ENCODE assay signal across 20 mouse cellular contexts in the genomic region with DNA sequence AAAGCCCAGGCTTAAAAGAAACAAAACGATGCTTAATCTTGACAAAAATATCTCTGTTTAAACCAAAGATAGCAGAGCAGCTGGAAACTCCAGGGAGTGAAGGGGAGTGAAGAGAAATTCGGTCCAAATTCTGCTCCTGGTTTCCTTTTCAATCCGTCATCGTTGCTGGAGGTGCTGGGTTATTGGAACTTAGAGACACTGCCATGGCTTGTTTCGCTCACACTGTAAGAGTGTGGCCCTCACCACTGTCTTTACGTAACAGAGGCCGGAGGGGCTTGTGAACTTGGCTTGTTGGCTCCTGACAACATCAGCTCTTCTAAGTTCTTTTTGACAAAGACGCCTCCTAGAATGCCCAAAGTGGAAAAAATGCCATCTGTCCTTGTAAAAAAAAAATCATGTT.
DNase-seq lines count a peak whose midpoint lies in the region; ATAC-seq and TF ChIP-seq lines count a peak whose summit lies in the region.
"Had no signal": no experiment of that assay in that cellular context is flagged by ENCODE, and none has a peak within 500 bp of the region (broad histone marks: within the 10 kb centered on the region; RNA-seq: fewer than 3 reads in every experiment).

No protein-coding gene starts in this region.

- TF ChIP-seq CTCF in midbrain, postnatal 0 days (IDR thresholded peaks at IDR 0.05) = no peak

- ATAC-seq in frontal cortex, adult (ENCODE audit: low TSS enrichment) = peak; percentile 86
- ATAC-seq in midbrain, embryonic 11.5 days (ENCODE audit: low FRiP score) = no peak
- no peak for ATAC-seq in midbrain, postnatal 0 days (ENCODE audit: low FRiP score)
- no peak for ATAC-seq in neural tube, embryonic 15.5 days (ENCODE audit: low FRiP score)
- ATAC-seq: inflammation-experienced regulatory T-cells, adult 6 months; liver, embryonic 12.5 days had no signal

- H3K36me3 ChIP-seq in midbrain, embryonic 11.5 days (ENCODE audit: control insufficient read depth, insufficient read depth, low read length) = no peaks in the 10 kb centered on the region
- no peaks in the 10 kb centered on the region for H3K36me3 ChIP-seq in midbrain, postnatal 0 days (ENCODE audit: insufficient read depth, low read length)
- no peaks in the 10 kb centered on the region for H3K36me3 ChIP-seq in neural tube, embryonic 15.5 days
- H3K36me3 ChIP-seq: liver, embryonic 12.5 days; lung, embryonic 15.5 days; neural tube, embryonic 12.5 days had no signal

- H3K9me3 ChIP-seq in midbrain, embryonic 11.5 days (ENCODE audit: control insufficient read depth, low read length) = no peaks in the 10 kb centered on the region
- no peaks in the 10 kb centered on the region for H3K9me3 ChIP-seq in midbrain, postnatal 0 days (ENCODE audit: low read length)
- H3K9me3 ChIP-seq in neural tube, embryonic 15.5 days (replicated peaks) = no peaks in the 10 kb centered on the region
- H3K9me3 ChIP-seq: forebrain, embryonic 13.5 days; liver, embryonic 12.5 days; lung, embryonic 15.5 days; neural tube, embryonic 12.5 days had no signal

- DNase-seq in frontal cortex, postnatal 10 days (ENCODE audit: low spot score in 2 of 2) = no peak
- peak; percentile 87 for DNase-seq in midbrain, embryonic 11.5 days (ENCODE audit: low spot score, missing footprints)
- DNase-seq in midbrain, postnatal 0 days (ENCODE audit: low spot score) = no peak
- peak; percentile 37 for DNase-seq in layer of hippocampus, adult 9-11 months
- peak; percentile 51 for DNase-seq in right cerebral cortex, postnatal 25 days
- DNase-seq in cerebellum, adult 8-10 months = no peak
- DNase-seq: adrenal gland, adult 2 months; cerebellum, postnatal 25 days; gastrocnemius, postnatal 10 days; kidney, adult 9 months; kidney, postnatal 36 days; thymus, postnatal 36 days had no signal

- 62% methylated on average over 8 of the region's 8 CpGs for WGBS in midbrain, embryonic 11.5 days
- 51% methylated on average over 8 of the region's 8 CpGs for WGBS in midbrain, postnatal 0 days
- WGBS in neural tube, embryonic 15.5 days = 88% methylated on average over 8 of the region's 8 CpGs

- H3K4me1 ChIP-seq in midbrain, embryonic 11.5 days (ENCODE audit: control insufficient read depth, insufficient read depth, low read length) = no peaks in the 10 kb centered on the region; the same call in 1 of the 2 replicates
- no peaks in the 10 kb centered on the region for H3K4me1 ChIP-seq in midbrain, postnatal 0 days (ENCODE audit: insufficient read depth, low read length)
- 0 out of 2 replicates have a peak, but pooled peaks cover 4% of the 10 kb centered on the region for H3K4me1 ChIP-seq in neural tube, embryonic 15.5 days
- H3K4me1 ChIP-seq: liver, embryonic 12.5 days had no signal

- no peak overlapping the region for H3K27ac ChIP-seq in midbrain, embryonic 11.5 days (ENCODE audit: low read depth, low read length)
- H3K27ac ChIP-seq in midbrain, postnatal 0 days (ENCODE audit: low read depth, low read length) = no peak overlapping the region
- no peak overlapping the region for H3K27ac ChIP-seq in neural tube, embryonic 15.5 days (replicated peaks)
- H3K27ac ChIP-seq: forebrain, embryonic 13.5 days; liver, embryonic 12.5 days; lung, embryonic 15.5 days; neural tube, embryonic 12.5 days had no signal

- H3K4me3 ChIP-seq in midbrain, embryonic 11.5 days (ENCODE audit: low read depth, low read length) = no peak overlapping the region
- no peak overlapping the region for H3K4me3 ChIP-seq in midbrain, postnatal 0 days (ENCODE audit: low read depth, low read length)
- H3K4me3 ChIP-seq in neural tube, embryonic 15.5 days (replicated peaks) = no peak overlapping the region
- H3K4me3 ChIP-seq: liver, embryonic 12.5 days; lung, embryonic 15.5 days; neural tube, embryonic 12.5 days had no signal

- no peaks in the 10 kb centered on the region; the same call in 1 of the 2 replicates for H3K27me3 ChIP-seq in midbrain, embryonic 11.5 days (ENCODE audit: control insufficient read depth, insufficient read depth, low read length)
- H3K27me3 ChIP-seq in midbrain, postnatal 0 days (ENCODE audit: insufficient read depth, low read length) = no peaks in the 10 kb centered on the region
- H3K27me3 ChIP-seq in neural tube, embryonic 15.5 days (replicated peaks) = no peaks in the 10 kb centered on the region
- H3K27me3 ChIP-seq: CH12.LX; liver, embryonic 12.5 days; lung, embryonic 15.5 days; neural tube, embryonic 12.5 days had no signal

- H3K4me2 ChIP-seq in midbrain, embryonic 11.5 days = peak overlapping the region; percentile 3; the same call in 1 of the 2 replicates
- no peak overlapping the region for H3K4me2 ChIP-seq in midbrain, postnatal 0 days (ENCODE audit: low read depth, low read length, poor library complexity, severe bottlenecking)
- H3K4me2 ChIP-seq in neural tube, embryonic 15.5 days = no peak overlapping the region
- H3K4me2 ChIP-seq: liver, embryonic 12.5 days; lung, embryonic 15.5 days; neural tube, embryonic 12.5 days had no signal

- no peak overlapping the region for H3K9ac ChIP-seq in midbrain, embryonic 11.5 days (ENCODE audit: low read length)
- no peak overlapping the region for H3K9ac ChIP-seq in midbrain, postnatal 0 days (replicated peaks; ENCODE audit: low read length, poor library complexity, severe bottlenecking)
- no peak overlapping the region for H3K9ac ChIP-seq in neural tube, embryonic 15.5 days (replicated peaks)
- H3K9ac ChIP-seq: forebrain, embryonic 13.5 days; liver, embryonic 12.5 days; lung, embryonic 15.5 days; neural tube, embryonic 12.5 days had no signal

Comparison
In these comparisons a context has a peak if more than half of its experiments do, and no peak if none do; other contexts are left out.
1. DNase-seq: peak in midbrain, embryonic 11.5 days (single experiment), layer of hippocampus, adult 9-11 months (single experiment) and right cerebral cortex, postnatal 25 days (single experiment); none in frontal cortex, postnatal 10 days (0 of 2), midbrain, postnatal 0 days (single experiment) and cerebellum, adult 8-10 months (single experiment).